Mouse (Mus musculus) kidney, adult 2 months (tissue): ENCODE results near the gene Armh3.

Source experiments
- CTCF ChIP-seq: fragments of 200-500 bp; conservative IDR thresholded peaks from 2 replicates; pipeline ENCODE4 v1.5.1; 2011; ENCODE audit warnings: low read depth, mild to moderate bottlenecking, control low read depth, low read length, moderate library complexity, mixed read lengths; ENCODE audit not compliant: insufficient read depth, insufficient read length
- POLR2A ChIP-seq: fragments of 200-500 bp; IDR thresholded peaks from one replicate; pipeline ENCODE4 v1.6.1; 2011; ENCODE audit warnings: low read depth, low read length, control low read depth

- TF ChIP-seq CTCF (no peak), POLR2A (peak; percentile 90)
Measured at GRCm38 (mm10) chr19:46003371-46004226, 5.3 kb upstream of the Armh3 start, which contains the start of gene Hps6.
